ENCODE assay signal across 8 mouse cellular contexts in the genomic region with DNA sequence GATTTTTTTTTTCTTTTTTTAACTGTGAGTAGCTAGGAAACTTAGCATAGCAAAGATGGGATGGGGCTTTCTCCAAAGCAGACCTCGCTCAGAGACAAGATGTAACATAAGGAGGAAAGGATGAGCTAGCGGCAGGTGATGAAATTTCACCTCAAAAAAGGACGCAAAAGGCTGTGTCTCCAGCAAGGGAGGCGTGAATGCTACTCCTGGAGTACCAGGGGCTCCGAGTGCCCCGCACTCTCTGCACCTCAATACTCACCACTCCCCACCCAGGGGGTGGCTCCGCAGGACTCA. TPM values are rescaled to one million over a fixed set of nuclear protein-coding genes. Genes with fewer than 3 reads are reported as not detected.
DNase-seq lines count a peak whose midpoint lies in the region; ATAC-seq and TF ChIP-seq lines count a peak whose summit lies in the region.

No protein-coding gene starts in this region.

- no peak for TF ChIP-seq POLR2A in bone marrow, adult 2 months (IDR thresholded peaks at IDR 0.05; ENCODE audit: borderline replicate concordance, control insufficient read depth, low read depth, low read length)

- H3K4me3 ChIP-seq in kidney, embryonic 14.5 days (ENCODE audit: low read length), result peak overlapping the region; percentile 95
- peak overlapping the region; percentile 37 for H3K4me3 ChIP-seq in bone marrow, adult 2 months (replicated peaks; ENCODE audit: control insufficient read depth, low read depth, low read length)
- peak overlapping the region; percentile 88 for H3K4me3 ChIP-seq in hindbrain, embryonic 12.5 days
- peak overlapping the region; percentile 92 for H3K4me3 ChIP-seq in midbrain, embryonic 13.5 days (replicated peaks)

- no peak for ATAC-seq in kidney, embryonic 14.5 days (ENCODE audit: low FRiP score, low TSS enrichment)
- no peak for ATAC-seq in hindbrain, embryonic 12.5 days (ENCODE audit: low FRiP score)
- no peak for ATAC-seq in midbrain, embryonic 13.5 days

- peak overlapping the region; percentile 50 for H3K4me2 ChIP-seq in kidney, embryonic 14.5 days (replicated peaks; ENCODE audit: low read depth, low read length)
- peak overlapping the region; percentile 67 for H3K4me2 ChIP-seq in hindbrain, embryonic 12.5 days (replicated peaks)
- H3K4me2 ChIP-seq in midbrain, embryonic 13.5 days (replicated peaks), result peak overlapping the region; percentile 70

- peak overlapping the region; percentile 92 for H3K27ac ChIP-seq in kidney, embryonic 14.5 days (ENCODE audit: low read depth, low read length)
- H3K27ac ChIP-seq in bone marrow, adult 2 months (ENCODE audit: control insufficient read depth, insufficient read depth, low read depth, low read length, poor library complexity), result peak overlapping the region; percentile 73; the same call in 1 of the 2 replicates
- H3K27ac ChIP-seq in hindbrain, embryonic 12.5 days, result peak overlapping the region; percentile 98
- H3K27ac ChIP-seq in midbrain, embryonic 13.5 days, result peak overlapping the region; percentile 98

- DNase-seq in kidney, adult 8-10 months, result no peak
- no peak for DNase-seq in gastrocnemius, adult 8-10 months (ENCODE audit: low spot score in 2 of 2)
- no peak for DNase-seq in spleen, postnatal 36 days (ENCODE audit: low spot score in 2 of 2)
- no peak for DNase-seq in B cell, adult 2 months

- H3K9me3 ChIP-seq in kidney, embryonic 14.5 days (ENCODE audit: control insufficient read depth, low read length), result no peaks in the 10 kb centered on the region
- H3K9me3 ChIP-seq in hindbrain, embryonic 12.5 days (replicated peaks), result no peaks in the 10 kb centered on the region
- H3K9me3 ChIP-seq in midbrain, embryonic 13.5 days, result no peaks in the 10 kb centered on the region

- H3K4me1 ChIP-seq in kidney, embryonic 14.5 days (ENCODE audit: control insufficient read depth, insufficient read depth, low read length), result 0 out of 2 replicates have a peak, but pooled peaks cover 4% of the 10 kb centered on the region
- H3K4me1 ChIP-seq in bone marrow, adult 2 months (ENCODE audit: control insufficient read depth, insufficient read depth, low read length), result no peaks in the 10 kb centered on the region
- H3K4me1 ChIP-seq in hindbrain, embryonic 12.5 days, result peaks cover 2% of the 10 kb centered on the region
- peaks cover 6% of the 10 kb centered on the region for H3K4me1 ChIP-seq in midbrain, embryonic 13.5 days (replicated peaks)

- WGBS in kidney, embryonic 14.5 days, result 0% methylated on average over 7 of the region's 7 CpGs
- 4% methylated on average over 7 of the region's 7 CpGs for WGBS in bone marrow, adult 2 months
- WGBS in hindbrain, embryonic 12.5 days, result 0% methylated on average over 7 of the region's 7 CpGs
- WGBS in midbrain, embryonic 13.5 days, result 2% methylated on average over 7 of the region's 7 CpGs

- H3K9ac ChIP-seq in kidney, embryonic 14.5 days (ENCODE audit: low read depth, low read length), result peak overlapping the region; percentile 99
- peak overlapping the region; percentile 97 for H3K9ac ChIP-seq in hindbrain, embryonic 12.5 days
- peak overlapping the region; percentile 96 for H3K9ac ChIP-seq in midbrain, embryonic 13.5 days (replicated peaks)

- no peaks in the 10 kb centered on the region for H3K27me3 ChIP-seq in kidney, embryonic 14.5 days (ENCODE audit: control insufficient read depth, insufficient read depth, low read length)
- H3K27me3 ChIP-seq in hindbrain, embryonic 12.5 days, result no peaks in the 10 kb centered on the region
- H3K27me3 ChIP-seq in midbrain, embryonic 13.5 days, result no peaks in the 10 kb centered on the region

- H3K36me3 ChIP-seq in kidney, embryonic 14.5 days (ENCODE audit: control insufficient read depth, insufficient read depth, low read length), result no peaks in the 10 kb centered on the region
- no peaks in the 10 kb centered on the region for H3K36me3 ChIP-seq in hindbrain, embryonic 12.5 days
- H3K36me3 ChIP-seq in midbrain, embryonic 13.5 days, result no peaks in the 10 kb centered on the region

- TF ChIP-seq CTCF in bone marrow, adult 2 months (IDR thresholded peaks at IDR 0.05; ENCODE audit: control insufficient read depth, insufficient read depth, low read length), result no peak

RNA-seq across cellular contexts. Expression of a gene that starts 0.9 kb away (rescaled TPM):
- polyA plus RNA-seq in kidney, embryonic 14.5 days (2014; fragmentation: Nextera tagmentation; extraction: Ambion mirVana), result 7.2 and 7.5 TPM in 2 replicates
- 0.25 and 0.92 TPM in 2 replicates for polyA plus RNA-seq in bone marrow, adult 2 months (2011; ENCODE audit: insufficient read depth, insufficient read length, low replicate concordance, missing spikeins)
- 6.0 and 6.4 TPM in 2 replicates for polyA plus RNA-seq in hindbrain, embryonic 12.5 days (2016; fragmentation: Nextera tagmentation; extraction: Ambion mirVana)
- polyA plus RNA-seq in midbrain, embryonic 13.5 days (2015; fragmentation: Nextera tagmentation; extraction: Ambion mirVana), result 5.6 and 6.1 TPM in 2 replicates
- 10 to 100 TPM; 54.2 to 75.2 (median 64.2) TPM for total RNA-seq in gastrocnemius, adult 8-10 months (2022)

RNA-seq across cellular contexts. Expression of a gene that starts 53.7 kb away (rescaled TPM):
- polyA plus RNA-seq in kidney, embryonic 14.5 days (2014; fragmentation: Nextera tagmentation; extraction: Ambion mirVana), result 199 and 224 TPM in 2 replicates
- 23.5 and 29.2 TPM in 2 replicates for polyA plus RNA-seq in bone marrow, adult 2 months (2011; ENCODE audit: insufficient read depth, insufficient read length, low replicate concordance, missing spikeins)
- polyA plus RNA-seq in hindbrain, embryonic 12.5 days (2016; fragmentation: Nextera tagmentation; extraction: Ambion mirVana), result 225 TPM in 2 replicates
- 256 and 274 TPM in 2 replicates for polyA plus RNA-seq in midbrain, embryonic 13.5 days (2015; fragmentation: Nextera tagmentation; extraction: Ambion mirVana)
- total RNA-seq in gastrocnemius, adult 8-10 months (2022), result 10 to 100 TPM; 35.7 to 46.0 (median 41.9) TPM

RNA-seq across cellular contexts. Expression of a gene that starts 54.7 kb away (rescaled TPM):
- polyA plus RNA-seq in kidney, embryonic 14.5 days (2014; fragmentation: Nextera tagmentation; extraction: Ambion mirVana), result 112 and 117 TPM in 2 replicates
- 12.5 and 16.3 TPM in 2 replicates for polyA plus RNA-seq in bone marrow, adult 2 months (2011; ENCODE audit: insufficient read depth, insufficient read length, low replicate concordance, missing spikeins)
- polyA plus RNA-seq in hindbrain, embryonic 12.5 days (2016; fragmentation: Nextera tagmentation; extraction: Ambion mirVana), result 97.2 and 103 TPM in 2 replicates
- polyA plus RNA-seq in midbrain, embryonic 13.5 days (2015; fragmentation: Nextera tagmentation; extraction: Ambion mirVana), result 79.6 and 80.6 TPM in 2 replicates
- total RNA-seq in gastrocnemius, adult 8-10 months (2022), result 10 to 100 TPM in 3 of 4 experiments, 1 to 10 TPM in 1; 9.8 to 13.5 (median 11.7) TPM

Comparison
In these comparisons a context has a peak if more than half of its experiments do, and no peak if none do; other contexts are left out.
1. H3K4me3 ChIP-seq: peak in every context shown above with its lines; median percentile 95 in kidney, embryonic 14.5 days; 92 in midbrain, embryonic 13.5 days; 88 in hindbrain, embryonic 12.5 days; 37 in bone marrow, adult 2 months.